ENCODE assay signal across 23 mouse cellular contexts in genomic region chr17:49379645-49380044, GRCm38 (mm10). TPM values are rescaled to one million over a fixed set of nuclear protein-coding genes. Genes with fewer than 3 reads are reported as not detected.
DNase-seq lines count a peak whose midpoint lies in the region; ATAC-seq and TF ChIP-seq lines count a peak whose summit lies in the region.
"Had no signal": no experiment of that assay in that cellular context is flagged by ENCODE, and none has a peak within 500 bp of the region (broad histone marks: within the 10 kb centered on the region; RNA-seq: fewer than 3 reads in every experiment).

No protein-coding gene starts in this region.

- H3K9me3 ChIP-seq in hindbrain, embryonic 14.5 days (ENCODE audit: control insufficient read depth, low read length): no peaks in the 10 kb centered on the region
- no peaks in the 10 kb centered on the region for H3K9me3 ChIP-seq in hindbrain, embryonic 11.5 days (ENCODE audit: control insufficient read depth, low read length)
- no peaks in the 10 kb centered on the region for H3K9me3 ChIP-seq in midbrain, postnatal 0 days (ENCODE audit: low read length)
- no peaks in the 10 kb centered on the region for H3K9me3 ChIP-seq in midbrain, embryonic 13.5 days
- no peaks in the 10 kb centered on the region for H3K9me3 ChIP-seq in embryonic facial prominence, embryonic 13.5 days
- H3K9me3 ChIP-seq: embryonic facial prominence, embryonic 12.5 days; forebrain, embryonic 10.5 days; forebrain, embryonic 13.5 days had no signal

- H3K9ac ChIP-seq in hindbrain, embryonic 14.5 days: no peak overlapping the region
- H3K9ac ChIP-seq in hindbrain, embryonic 11.5 days (ENCODE audit: low read depth, low read length): no peak overlapping the region
- H3K9ac ChIP-seq in midbrain, postnatal 0 days (replicated peaks; ENCODE audit: low read length, poor library complexity, severe bottlenecking): no peak overlapping the region
- no peak overlapping the region for H3K9ac ChIP-seq in midbrain, embryonic 13.5 days (replicated peaks)
- no peak overlapping the region for H3K9ac ChIP-seq in embryonic facial prominence, embryonic 13.5 days
- H3K9ac ChIP-seq: embryonic facial prominence, embryonic 12.5 days; forebrain, embryonic 13.5 days had no signal

- whole genome bisulfite sequencing in hindbrain, embryonic 14.5 days: 62% methylated on average over 4 of the region's 4 CpGs
- 84% methylated on average over 4 of the region's 4 CpGs for WGBS in hindbrain, embryonic 11.5 days
- WGBS in midbrain, postnatal 0 days: 75% methylated on average over 4 of the region's 4 CpGs
- WGBS in midbrain, embryonic 13.5 days: 76% methylated on average over 4 of the region's 4 CpGs
- WGBS in embryonic facial prominence, embryonic 13.5 days: 54% methylated on average over 4 of the region's 4 CpGs

- no peak overlapping the region for H3K4me2 ChIP-seq in hindbrain, embryonic 14.5 days (replicated peaks)
- H3K4me2 ChIP-seq in hindbrain, embryonic 11.5 days (replicated peaks; ENCODE audit: low read depth, low read length): no peak overlapping the region
- no peak overlapping the region for H3K4me2 ChIP-seq in midbrain, postnatal 0 days (ENCODE audit: low read depth, low read length, poor library complexity, severe bottlenecking)
- no peak overlapping the region for H3K4me2 ChIP-seq in midbrain, embryonic 13.5 days (replicated peaks)
- no peak overlapping the region for H3K4me2 ChIP-seq in embryonic facial prominence, embryonic 13.5 days
- H3K4me2 ChIP-seq: embryonic facial prominence, embryonic 12.5 days; forebrain, embryonic 13.5 days; heart, embryonic 11.5 days had no signal

- ATAC-seq in hindbrain, embryonic 14.5 days (ENCODE audit: low FRiP score): no peak
- no peak for ATAC-seq in hindbrain, embryonic 11.5 days (ENCODE audit: low FRiP score)
- ATAC-seq in midbrain, postnatal 0 days (ENCODE audit: low FRiP score): no peak
- ATAC-seq in midbrain, embryonic 13.5 days: no peak
- ATAC-seq in embryonic facial prominence, embryonic 13.5 days (ENCODE audit: insufficient number of reproducible peaks, insufficient read depth, low FRiP score, low TSS enrichment, low read depth): 0 out of 2 replicates have a peak, but pooled peaks have one; percentile 16
- ATAC-seq: CD4-positive, CD25-positive, alpha-beta regulatory T cell, adult 4 months; forebrain, embryonic 13.5 days; forebrain, embryonic 16.5 days; intestine, postnatal 0 days had no signal

- peaks cover 1% of the 10 kb centered on the region; the same call in 1 of the 2 replicates for H3K4me1 ChIP-seq in hindbrain, embryonic 14.5 days (replicated peaks; ENCODE audit: control insufficient read depth, insufficient read depth, low read length)
- no peaks in the 10 kb centered on the region for H3K4me1 ChIP-seq in hindbrain, embryonic 11.5 days (replicated peaks; ENCODE audit: control insufficient read depth, insufficient read depth, low read length)
- no peaks in the 10 kb centered on the region for H3K4me1 ChIP-seq in midbrain, postnatal 0 days (ENCODE audit: insufficient read depth, low read length)
- H3K4me1 ChIP-seq in midbrain, embryonic 13.5 days (replicated peaks): 0 out of 2 replicates have a peak, but pooled peaks cover 4% of the 10 kb centered on the region
- peaks cover 11% of the 10 kb centered on the region for H3K4me1 ChIP-seq in embryonic facial prominence, embryonic 13.5 days

- H3K36me3 ChIP-seq in hindbrain, embryonic 14.5 days (replicated peaks; ENCODE audit: control insufficient read depth, insufficient read depth): no peaks in the 10 kb centered on the region
- H3K36me3 ChIP-seq in hindbrain, embryonic 11.5 days (ENCODE audit: control insufficient read depth, insufficient read depth, low read length): no peaks in the 10 kb centered on the region
- H3K36me3 ChIP-seq in midbrain, postnatal 0 days (ENCODE audit: insufficient read depth, low read length): no peaks in the 10 kb centered on the region
- no peaks in the 10 kb centered on the region for H3K36me3 ChIP-seq in midbrain, embryonic 13.5 days
- H3K36me3 ChIP-seq in embryonic facial prominence, embryonic 13.5 days: no peaks in the 10 kb centered on the region
- H3K36me3 ChIP-seq: embryonic facial prominence, embryonic 12.5 days; forebrain, embryonic 10.5 days had no signal

- H3K27me3 ChIP-seq in hindbrain, embryonic 14.5 days (ENCODE audit: control insufficient read depth, insufficient read depth, low read length): no peaks in the 10 kb centered on the region
- no peaks in the 10 kb centered on the region for H3K27me3 ChIP-seq in hindbrain, embryonic 11.5 days (ENCODE audit: control insufficient read depth, insufficient read depth, low read length)
- no peaks in the 10 kb centered on the region for H3K27me3 ChIP-seq in midbrain, postnatal 0 days (ENCODE audit: insufficient read depth, low read length)
- H3K27me3 ChIP-seq in midbrain, embryonic 13.5 days: no peaks in the 10 kb centered on the region
- H3K27me3 ChIP-seq in embryonic facial prominence, embryonic 13.5 days: no peaks in the 10 kb centered on the region; the same call in 1 of the 2 replicates
- H3K27me3 ChIP-seq: embryonic facial prominence, embryonic 12.5 days; forebrain, embryonic 13.5 days had no signal

- H3K27ac ChIP-seq in hindbrain, embryonic 14.5 days: no peak overlapping the region
- no peak overlapping the region for H3K27ac ChIP-seq in hindbrain, embryonic 11.5 days (ENCODE audit: low read depth, low read length)
- H3K27ac ChIP-seq in midbrain, postnatal 0 days (ENCODE audit: low read depth, low read length): no peak overlapping the region
- H3K27ac ChIP-seq in midbrain, embryonic 13.5 days: no peak overlapping the region
- H3K27ac ChIP-seq in embryonic facial prominence, embryonic 13.5 days: no peak overlapping the region
- H3K27ac ChIP-seq: embryonic facial prominence, embryonic 12.5 days; forebrain, embryonic 10.5 days; forebrain, embryonic 13.5 days had no signal

- H3K4me3 ChIP-seq in hindbrain, embryonic 14.5 days (replicated peaks; ENCODE audit: low read length): no peak overlapping the region
- no peak overlapping the region for H3K4me3 ChIP-seq in hindbrain, embryonic 11.5 days (ENCODE audit: low read depth, low read length)
- no peak overlapping the region for H3K4me3 ChIP-seq in midbrain, postnatal 0 days (ENCODE audit: low read depth, low read length)
- no peak overlapping the region for H3K4me3 ChIP-seq in midbrain, embryonic 13.5 days (replicated peaks)
- no peak overlapping the region for H3K4me3 ChIP-seq in embryonic facial prominence, embryonic 13.5 days
- H3K4me3 ChIP-seq: embryonic facial prominence, embryonic 12.5 days; forebrain, embryonic 10.5 days; forebrain, embryonic 13.5 days had no signal

- peak; percentile 39 for DNase-seq in hindbrain, embryonic 14.5 days (ENCODE audit: low spot score)
- no peak for DNase-seq in hindbrain, embryonic 11.5 days (ENCODE audit: low spot score)
- DNase-seq in midbrain, postnatal 0 days (ENCODE audit: low spot score): peak; percentile 54
- DNase-seq in brain, embryonic 14.5 days (ENCODE audit: low read depth): peak; percentile 37
- no peak for DNase-seq in gastrocnemius, postnatal 10 days
- DNase-seq: adrenal gland, adult 2 months; adrenal gland, postnatal 14 days; cerebellum, adult 11-12 months; cerebellum, adult 8-10 months; cerebellum, postnatal 10 days; cerebellum, postnatal 36 days; embryo, embryonic 11 days; gastrocnemius, postnatal 14 days; heart, adult 11 months had no signal

- no peak for TF ChIP-seq CTCF in midbrain, postnatal 0 days (IDR thresholded peaks at IDR 0.05)
- no peak for TF ChIP-seq CTCF in brain, embryonic 14.5 days (IDR thresholded peaks at IDR 0.05; ENCODE audit: borderline replicate concordance, extremely low read depth, insufficient read depth, insufficient read length)

- no peak for TF ChIP-seq POLR2A in brain, embryonic 14.5 days (IDR thresholded peaks at IDR 0.05; ENCODE audit: borderline replicate concordance, extremely low read depth, insufficient read depth, insufficient read length, poor library complexity, severe bottlenecking)

RNA-seq across cellular contexts. Expression of gene Mocs1, which starts 48.5 kb away (rescaled TPM):
- polyA plus RNA-seq in hindbrain, embryonic 14.5 days (2014; fragmentation: Nextera tagmentation; extraction: Ambion mirVana): 4.9 and 5.2 TPM in 2 replicates
- polyA plus RNA-seq in hindbrain, embryonic 11.5 days (2014; fragmentation: Nextera tagmentation; extraction: Ambion mirVana): 5.6 and 6.4 TPM in 2 replicates
- 8.6 and 10.7 TPM in 2 replicates for total RNA-seq in midbrain, postnatal 0 days (2014; rRNA removed)
- polyA plus RNA-seq in midbrain, postnatal 0 days (2015; fragmentation: Nextera tagmentation; extraction: Ambion mirVana): 4.9 and 5.2 TPM in 2 replicates
- 3.3 and 3.5 TPM in 2 replicates for polyA plus RNA-seq in midbrain, embryonic 13.5 days (2015; fragmentation: Nextera tagmentation; extraction: Ambion mirVana)
- polyA plus RNA-seq in brain, embryonic 14.5 days (2012; rRNA removed): 9.3 and 9.9 TPM in 2 replicates
- 6.1 TPM in 2 replicates for polyA plus RNA-seq in embryonic facial prominence, embryonic 13.5 days (2015; fragmentation: Nextera tagmentation; extraction: Ambion mirVana)
- total RNA-seq in gastrocnemius, postnatal 10 days (2021): 10 to 100 TPM; 14.6 to 15.9 TPM

Comparison
In these comparisons a context has a peak if more than half of its experiments do, and no peak if none do; other contexts are left out.
1. DNase-seq: peak in hindbrain, embryonic 14.5 days (single experiment), midbrain, postnatal 0 days (single experiment) and brain, embryonic 14.5 days (single experiment); none in hindbrain, embryonic 11.5 days (single experiment) and gastrocnemius, postnatal 10 days (single experiment).